Mouse (Mus musculus): ENCODE data around the gene Cemip. TPM values are rescaled to one million over a fixed set of nuclear protein-coding genes. Genes with fewer than 3 reads are reported as not detected.

Cemip gene
- total and polyA plus RNA-seq, 3 experiments = under 0.01 TPM; not detected in 2

DNA sequence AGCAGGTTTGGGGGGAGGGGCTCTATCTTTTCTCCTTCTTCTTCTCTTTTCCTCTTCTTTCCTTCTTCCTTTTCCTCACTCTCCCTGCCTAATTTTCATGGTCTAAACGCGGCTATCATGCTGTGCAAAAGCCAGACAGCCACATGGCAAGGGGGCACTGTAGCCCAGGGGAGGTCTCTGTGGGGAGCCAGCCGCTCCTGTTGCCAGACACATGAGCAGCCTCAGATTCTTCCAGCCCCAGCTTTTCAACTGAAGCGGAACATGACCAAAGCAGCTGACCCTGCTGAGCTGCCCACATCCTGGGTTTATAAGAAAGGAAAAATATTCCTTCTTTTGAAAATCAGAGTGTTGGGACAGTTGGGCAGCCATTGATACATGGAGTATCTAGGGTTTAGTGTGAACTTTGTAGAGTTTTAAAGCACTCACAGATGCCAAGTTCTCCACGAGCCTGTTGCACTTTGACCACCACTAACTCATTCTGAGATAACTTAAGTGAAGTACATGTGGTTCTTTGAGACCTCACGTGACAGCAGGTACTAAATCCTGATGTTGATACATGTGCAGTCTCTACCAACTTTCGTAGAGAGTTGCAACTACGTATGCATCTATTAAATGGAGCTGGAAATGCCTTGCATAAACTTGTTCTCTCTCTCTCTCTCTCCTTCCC is 46.3 kb downstream of the Cemip start:
- DNase-seq (ENCODE audit: extremely low read depth) = no peak
- Histone ChIP-seq H3K27ac (ENCODE audit: insufficient read depth, low read depth) (no peak overlapping the region), H3K36me3 (replicated peaks in 1 of 2; ENCODE audit: control insufficient read depth in 1 of 2, insufficient read depth in 1 of 2, low read length in 1 of 2) (no peaks in the 10 kb centered on the region), H3K4me3 (replicated peaks in 1 of 3; ENCODE audit: low read depth in 2 of 3, low read length in 2 of 3, poor library complexity in 1 of 3) (no peak overlapping the region), H3K27me3 (replicated peaks) (peaks cover 42% of the 10 kb centered on the region), H3K4me1 (ENCODE audit: control insufficient read depth in 1 of 2, insufficient read depth in 2 of 2) (no peaks in the 10 kb centered on the region), H3K9ac (ENCODE audit: insufficient read depth, low read depth) (no peak overlapping the region), H3K4me2 (ENCODE audit: insufficient read depth, low read depth, poor library complexity, severe bottlenecking) (no peak overlapping the region), H3K79me2 (replicated peaks; ENCODE audit: control insufficient read depth, extremely low read depth, insufficient read depth, poor library complexity, severe bottlenecking) (no peaks in the 10 kb centered on the region), H3K9me3 (replicated peaks; ENCODE audit: low read length) (no peaks in the 10 kb centered on the region)
- in situ Hi-C loops (cut with MboI; ENCODE audit: low pct_ligation_motif_present, low pct_unique_long_range_greater_than_20kb, low sequenced_read_pairs) (no loop called here), dilution Hi-C loops (cut with MboI; ENCODE audit: extremely low pct_ligation_motif_present, extremely low pct_unique_long_range_greater_than_20kb, low sequenced_read_pairs) (no loop called here)
- TF ChIP-seq BHLHE40 (IDR thresholded peaks at IDR 0.05; ENCODE audit: low read depth, low read length) (0 out of 2 replicates have a peak, but pooled peaks have one; percentile 6), NELFE (IDR thresholded peaks at IDR 0.05; ENCODE audit: low read depth, low read length) (no peak), E2F4 (IDR thresholded peaks at IDR 0.05; ENCODE audit: insufficient replicate concordance, low read depth, low read length) (no peak), IRF4 (IDR thresholded peaks at IDR 0.05; ENCODE audit: low read depth, low read length) (no peak), PAX5 (IDR thresholded peaks at IDR 0.05; ENCODE audit: low read length) (no peak), ZC3H11A (IDR thresholded peaks at IDR 0.05; ENCODE audit: low read depth, low read length) (no peak), MYC (IDR thresholded peaks at IDR 0.05; ENCODE audit: low read depth, low read length) (no peak)

DNA sequence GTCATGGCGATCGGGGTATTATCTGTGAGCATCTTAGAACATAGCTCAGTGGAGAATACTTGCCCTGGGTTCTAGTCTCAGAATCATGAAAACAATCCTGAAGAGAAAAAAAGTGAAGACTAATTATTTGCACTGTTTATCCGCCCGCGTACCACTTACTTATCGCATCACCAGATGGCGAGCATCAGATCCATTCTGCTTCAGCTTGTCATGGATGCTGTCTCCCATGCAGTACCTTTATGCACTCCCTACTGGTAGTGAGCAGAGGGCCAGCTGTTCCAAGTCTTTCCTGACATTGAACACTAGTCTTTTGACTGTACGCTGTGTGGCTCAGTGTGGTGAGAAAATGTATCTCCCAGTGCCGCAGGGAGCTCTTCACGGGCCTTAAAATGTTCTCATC is 47.7 kb downstream of the Cemip start:
- TF ChIP-seq ZNF384 (IDR thresholded peaks at IDR 0.05; ENCODE audit: low read depth, low read length) = no peak
- TF ChIP-seq RCOR1 (conservative IDR thresholded peaks at IDR 0.05; ENCODE audit: low read depth, low read length) = no peak
- TF ChIP-seq ZMIZ1 (IDR thresholded peaks at IDR 0.05; ENCODE audit: low read depth, low read length) = no peak
- TF ChIP-seq JUN (IDR thresholded peaks at IDR 0.05; ENCODE audit: insufficient read depth, low read depth, low read length) = no peak
- TF ChIP-seq CHD2 (IDR thresholded peaks at IDR 0.05; ENCODE audit: low read length) = no peak
- no peak for TF ChIP-seq HCFC1 (IDR thresholded peaks at IDR 0.05; ENCODE audit: low read depth, low read length)
- no peak for TF ChIP-seq ELF1 (IDR thresholded peaks at IDR 0.05; ENCODE audit: low read depth, low read length)
- TF ChIP-seq IRF4 (IDR thresholded peaks at IDR 0.05; ENCODE audit: low read depth, low read length) = no peak
- TF ChIP-seq MXI1 (IDR thresholded peaks at IDR 0.05; ENCODE audit: low read depth, low read length) = no peak
- TF ChIP-seq TCF12 (IDR thresholded peaks at IDR 0.05; ENCODE audit: low read depth, low read length) = no peak
- TF ChIP-seq NRF1 (IDR thresholded peaks at IDR 0.05; ENCODE audit: low read depth, low read length) = no peak
- no peak for TF ChIP-seq MEF2A (IDR thresholded peaks at IDR 0.05; ENCODE audit: borderline replicate concordance, low read depth, low read length)
- Histone ChIP-seq H3K9me3 (replicated peaks; ENCODE audit: low read length) (no peaks in the 10 kb centered on the region), H3K4me1 (ENCODE audit: control insufficient read depth in 1 of 2, insufficient read depth in 2 of 2) (no peaks in the 10 kb centered on the region), H3K27me3 (replicated peaks) (peaks cover 42% of the 10 kb centered on the region), H3K4me3 (replicated peaks in 1 of 3; ENCODE audit: low read depth in 2 of 3, low read length in 2 of 3, poor library complexity in 1 of 3) (no peak overlapping the region), H3K4me2 (ENCODE audit: insufficient read depth, low read depth, poor library complexity, severe bottlenecking) (no peak overlapping the region), H3K9ac (ENCODE audit: insufficient read depth, low read depth) (no peak overlapping the region), H3K27ac (ENCODE audit: insufficient read depth, low read depth) (no peak overlapping the region), H3K79me2 (replicated peaks; ENCODE audit: control insufficient read depth, extremely low read depth, insufficient read depth, poor library complexity, severe bottlenecking) (no peaks in the 10 kb centered on the region), H3K36me3 (replicated peaks in 1 of 2; ENCODE audit: control insufficient read depth in 1 of 2, insufficient read depth in 1 of 2, low read length in 1 of 2) (no peaks in the 10 kb centered on the region)
- in situ Hi-C loops (cut with MboI; ENCODE audit: low pct_ligation_motif_present, low pct_unique_long_range_greater_than_20kb, low sequenced_read_pairs) = no loop called here
- DNase-seq (ENCODE audit: extremely low read depth) = no peak
- dilution Hi-C loops (cut with MboI; ENCODE audit: extremely low pct_ligation_motif_present, extremely low pct_unique_long_range_greater_than_20kb, low sequenced_read_pairs) = no loop called here

All from CH12.LX (cell line).